Mouse (Mus musculus) intestine, embryonic 16.5 days (tissue): ENCODE measurements at regions not wholly inside any gene's neighbourhood (a gene's known extent, or its start where the extent isn't known, plus 50 kb on each side); places are given as distances from the start of the nearest gene placed in this dataset.

ENCODE experiments used
- ATAC-seq: fragments of 200-750 bp; cut with Nextera tagmentation; 2 replicates; pipeline ENCODE4 v1.8.0; 2017; ENCODE audit warnings: moderate TSS enrichment, moderate library complexity
- H3K27ac ChIP-seq: fragments of 300-500 bp; sonication (generic); 2 replicates; pipeline ENCODE4 v1.5.1; 2014; ENCODE audit warnings: mild to moderate bottlenecking, low read length
- H3K27me3 ChIP-seq: fragments of 300-500 bp; sonication (generic); replicated peaks from 2 replicates; pipeline ENCODE4 v1.6.1; 2014; ENCODE audit warnings: low read length, control low read depth, mixed read lengths; ENCODE audit not compliant: control insufficient read depth, insufficient read depth
- H3K36me3 ChIP-seq: fragments of 300-500 bp; sonication (generic); 2 replicates; pipeline ENCODE4 v1.6.1; 2014; ENCODE audit warnings: low read length, control low read depth; ENCODE audit not compliant: control insufficient read depth, insufficient read depth
- H3K4me1 ChIP-seq: fragments of 300-500 bp; sonication (generic); 2 replicates; pipeline ENCODE4 v1.6.1; 2014; ENCODE audit warnings: low read length, control low read depth, mixed read lengths; ENCODE audit not compliant: control insufficient read depth, insufficient read depth
- H3K4me2 ChIP-seq: fragments of 300-500 bp; sonication (generic); 2 replicates; pipeline ENCODE4 v1.6.1; 2014; ENCODE audit warnings: low read depth, low read length, control low read depth
- H3K4me3 ChIP-seq: fragments of 300-500 bp; sonication (generic); 2 replicates; pipeline ENCODE4 v1.5.1; 2014; ENCODE audit warnings: mild to moderate bottlenecking, low read length
- H3K9ac ChIP-seq: fragments of 300-500 bp; sonication (generic); 2 replicates; pipeline ENCODE4 v1.6.1; 2014; ENCODE audit warnings: low read depth, low read length
- H3K9me3 ChIP-seq: fragments of 300-500 bp; sonication (generic); 2 replicates; pipeline ENCODE4 v1.6.1; 2016; ENCODE audit warnings: low read length, control low read depth; ENCODE audit not compliant: control insufficient read depth
- WGBS: fragments of 180-500 bp; shearing (Covaris S2); extraction: QIAGEN DNeasy Blood & Tissue Kit; methylation state at CpG from one replicate; pipeline ENCODE4 v1.1.7; 2014; 5-methylcytosine and 5-hydroxymethylcytosine counted together

- Histone ChIP-seq H3K9ac (no peak overlapping the region), H3K4me2 (no peak overlapping the region), H3K27ac (no peak overlapping the region), H3K36me3 (no peaks in the 10 kb centered on the region), H3K9me3 (no peaks in the 10 kb centered on the region), H3K4me3 (no peak overlapping the region), H3K27me3 (no peaks in the 10 kb centered on the region), H3K4me1 (no peaks in the 10 kb centered on the region)
- WGBS: 85% methylated on average over 4 of the region's 4 CpGs
- ATAC-seq: no peak
Observed at GRCm38 (mm10) chr13:72113942-72114341, 150.4 kb upstream of the Irx1 start.

- Histone ChIP-seq H3K27ac (no peak overlapping the region), H3K36me3 (no peaks in the 10 kb centered on the region), H3K9ac (no peak overlapping the region), H3K27me3 (no peaks in the 10 kb centered on the region), H3K9me3 (no peaks in the 10 kb centered on the region), H3K4me2 (no peak overlapping the region), H3K4me1 (no peaks in the 10 kb centered on the region), H3K4me3 (no peak overlapping the region)
- WGBS: 56% methylated on average over 10 of the region's 10 CpGs
- no peak for ATAC-seq
Observed at GRCm38 (mm10) chr13:72114776-72115663, 151.5 kb upstream of the Irx1 start.

GRCm38 (mm10) chr13:72120467-72120866 lies 156.9 kb upstream of the Irx1 start:
- no peak overlapping the region for H3K9ac ChIP-seq
- H3K9me3 ChIP-seq: no peaks in the 10 kb centered on the region
- H3K27me3 ChIP-seq: no peaks in the 10 kb centered on the region
- no peaks in the 10 kb centered on the region for H3K4me1 ChIP-seq
- H3K36me3 ChIP-seq: no peaks in the 10 kb centered on the region
- H3K27ac ChIP-seq: no peak overlapping the region
- WGBS: 25% methylated on average over 7 of the region's 7 CpGs
- ATAC-seq: no peak
- H3K4me3 ChIP-seq: no peak overlapping the region
- H3K4me2 ChIP-seq: no peak overlapping the region

GRCm38 (mm10) chr13:72120911-72121553 lies 157.5 kb upstream of the Irx1 start:
- H3K36me3 ChIP-seq: no peaks in the 10 kb centered on the region
- 27% methylated on average over 6 of the region's 6 CpGs for WGBS
- H3K27me3 ChIP-seq: no peaks in the 10 kb centered on the region
- no peak overlapping the region for H3K4me3 ChIP-seq
- ATAC-seq: no peak
- no peaks in the 10 kb centered on the region for H3K9me3 ChIP-seq
- H3K9ac ChIP-seq: no peak overlapping the region
- no peak overlapping the region for H3K4me2 ChIP-seq
- H3K4me1 ChIP-seq: no peaks in the 10 kb centered on the region
- H3K27ac ChIP-seq: no peak overlapping the region

GRCm38 (mm10) chr13:72121554-72122229 lies 158.2 kb upstream of the Irx1 start:
- no peak overlapping the region for H3K9ac ChIP-seq
- H3K9me3 ChIP-seq: no peaks in the 10 kb centered on the region
- H3K27me3 ChIP-seq: no peaks in the 10 kb centered on the region
- ATAC-seq: no peak
- no peak overlapping the region for H3K4me2 ChIP-seq
- H3K4me3 ChIP-seq: no peak overlapping the region
- H3K4me1 ChIP-seq: no peaks in the 10 kb centered on the region
- WGBS: 58% methylated on average over 18 of the region's 18 CpGs
- H3K36me3 ChIP-seq: no peaks in the 10 kb centered on the region
- no peak overlapping the region for H3K27ac ChIP-seq

DNA sequence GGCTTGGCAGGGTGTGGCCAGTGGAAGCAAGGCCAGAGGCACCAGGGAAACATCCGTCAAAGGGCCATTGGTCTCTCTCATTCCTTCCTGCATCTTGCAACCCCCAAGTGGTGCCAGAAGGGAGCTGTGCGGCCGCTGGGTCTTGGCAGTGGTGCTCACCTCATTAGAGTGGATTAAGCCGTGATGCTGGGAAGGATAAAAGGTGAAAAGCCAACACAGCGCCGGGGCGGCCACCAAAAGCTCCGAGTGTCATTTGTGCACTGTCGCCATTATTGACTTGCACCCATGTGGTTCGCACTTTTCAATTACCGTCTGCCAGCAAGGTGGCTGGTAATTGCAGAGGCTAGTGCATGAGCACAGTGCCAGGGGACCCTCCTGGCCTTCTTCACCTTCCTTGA lies 158.7 kb upstream of the Irx1 start:
- Histone ChIP-seq H3K9ac (no peak overlapping the region), H3K9me3 (no peaks in the 10 kb centered on the region), H3K4me1 (no peaks in the 10 kb centered on the region), H3K4me3 (no peak overlapping the region), H3K27ac (no peak overlapping the region), H3K27me3 (no peaks in the 10 kb centered on the region), H3K36me3 (no peaks in the 10 kb centered on the region), H3K4me2 (no peak overlapping the region)
- no peak for ATAC-seq
- 64% methylated on average over 11 of the region's 11 CpGs for WGBS

DNA sequence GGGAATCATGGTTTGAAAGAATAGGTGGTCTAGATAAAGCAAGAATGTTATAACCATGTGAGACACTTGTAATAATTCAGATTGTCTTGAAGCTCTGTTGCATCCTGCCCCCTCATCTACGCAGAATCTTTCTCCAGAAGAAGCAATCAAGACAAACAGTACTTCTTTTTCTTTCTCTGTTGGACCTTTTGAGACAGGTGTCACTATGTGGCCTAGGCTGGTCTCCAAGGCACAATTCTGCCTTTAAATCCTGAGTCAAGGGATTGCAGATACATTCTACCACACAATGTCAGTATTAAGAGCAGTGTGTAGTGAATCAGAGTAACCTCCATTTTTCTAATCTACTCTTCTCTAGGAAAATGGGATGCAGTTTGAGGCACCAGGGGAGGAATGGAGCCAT lies 164.8 kb upstream of the Irx1 start:
- Histone ChIP-seq H3K9me3 (no peaks in the 10 kb centered on the region), H3K4me2 (no peak overlapping the region), H3K36me3 (no peaks in the 10 kb centered on the region), H3K27me3 (no peaks in the 10 kb centered on the region), H3K4me3 (no peak overlapping the region), H3K4me1 (no peaks in the 10 kb centered on the region), H3K27ac (no peak overlapping the region), H3K9ac (no peak overlapping the region)
- no peak for ATAC-seq
- WGBS: 82% methylated on average over 1 of the region's 1 CpGs

GRCm38 (mm10) chr13:72131341-72131740 lies 167.8 kb upstream of the Irx1 start:
- Histone ChIP-seq H3K27ac (no peak overlapping the region), H3K4me3 (no peak overlapping the region), H3K9ac (no peak overlapping the region), H3K36me3 (no peaks in the 10 kb centered on the region), H3K27me3 (no peaks in the 10 kb centered on the region), H3K9me3 (no peaks in the 10 kb centered on the region), H3K4me1 (no peaks in the 10 kb centered on the region), H3K4me2 (no peak overlapping the region)
- no peak for ATAC-seq
- 85% methylated on average over 2 of the region's 2 CpGs for WGBS

DNA sequence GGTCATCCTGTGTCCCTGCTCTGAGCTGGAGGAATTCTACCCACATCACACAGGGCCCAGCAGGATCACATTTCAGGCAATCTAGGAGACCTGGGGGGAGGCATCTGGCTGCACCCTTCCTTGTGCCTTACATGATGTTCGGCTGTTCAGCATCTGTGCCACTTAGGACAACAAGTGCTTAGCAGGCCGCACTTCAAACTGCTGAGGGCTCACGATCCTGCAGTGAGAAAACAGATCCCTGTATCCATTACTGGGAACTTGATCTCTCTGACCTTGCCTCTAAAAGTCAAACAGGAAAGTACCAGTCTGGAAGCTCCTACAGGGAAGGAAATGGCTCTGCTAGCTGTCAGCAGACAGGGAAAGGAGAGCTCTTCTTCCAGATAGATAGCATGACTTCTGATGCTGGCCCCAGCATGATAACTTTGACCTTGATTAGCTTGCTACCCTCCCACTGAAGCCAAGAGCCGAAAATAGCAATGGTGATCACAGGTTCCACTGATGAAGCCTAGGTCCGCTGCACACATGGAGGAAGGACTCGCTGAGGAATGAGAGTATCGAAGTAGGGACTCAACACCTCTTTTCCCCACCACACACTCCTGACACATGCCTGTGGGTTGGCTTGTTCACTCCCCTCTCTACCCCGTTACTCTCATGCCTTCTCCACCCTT lies 170.7 kb upstream of the Irx1 start:
- 62% methylated on average over 8 of the region's 8 CpGs for WGBS
- H3K36me3 ChIP-seq: no peaks in the 10 kb centered on the region
- no peak overlapping the region for H3K4me3 ChIP-seq
- no peak overlapping the region for H3K4me2 ChIP-seq
- H3K4me1 ChIP-seq: no peaks in the 10 kb centered on the region
- H3K27me3 ChIP-seq: no peaks in the 10 kb centered on the region
- no peaks in the 10 kb centered on the region for H3K9me3 ChIP-seq
- no peak overlapping the region for H3K9ac ChIP-seq
- H3K27ac ChIP-seq: no peak overlapping the region
- ATAC-seq: no peak
